Mouse (Mus musculus) cerebellum, adult 2 months (tissue): ENCODE measurements around the gene Rere.

ENCODE experiments used
- CTCF ChIP-seq: fragments of 200-500 bp; IDR thresholded peaks from 2 replicates; pipeline ENCODE4 v1.5.1; 2011; ENCODE audit warnings: low read depth, mild to moderate bottlenecking, control low read depth, low read length, moderate library complexity, borderline replicate concordance; ENCODE audit not compliant: insufficient read depth
- POLR2A ChIP-seq: fragments of 200-500 bp; IDR thresholded peaks from 2 replicates; pipeline ENCODE4 v1.6.1; 2011; ENCODE audit warnings: low read length, control low read depth, borderline replicate concordance; ENCODE audit not compliant: insufficient read depth

DNA sequence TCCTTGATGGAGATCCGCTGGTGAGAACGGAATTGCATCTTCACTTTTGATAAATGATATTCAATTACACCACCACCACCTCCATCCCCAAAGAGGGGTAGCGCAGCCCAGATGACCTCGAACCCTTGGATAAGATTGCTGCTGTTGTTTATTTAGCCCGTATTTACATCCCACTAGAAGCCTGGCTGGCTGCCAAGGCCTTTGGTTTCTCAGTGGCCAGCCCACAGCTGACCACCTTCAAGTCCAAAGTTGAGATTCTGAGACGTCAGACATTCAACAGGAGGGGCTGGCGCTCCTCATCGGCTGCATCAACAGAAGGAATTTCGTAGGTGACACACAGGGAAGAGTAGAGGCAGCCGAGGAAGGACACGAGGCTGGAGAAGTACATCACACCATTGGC lies 347.8 kb downstream of the Rere start:
- TF ChIP-seq POLR2A (no peak), CTCF (no peak)
